Mouse (Mus musculus): ENCODE measurements at regions not wholly inside any gene's neighbourhood (a gene's known extent, or its start where the extent isn't known, plus 50 kb on each side); places are given as distances from the start of the nearest gene placed in this dataset.

GRCm38 (mm10) chr1:94582526-94582925 lies 530.2 kb upstream of the Pdcd1 start:
- no peak overlapping the region for H3K27ac ChIP-seq (ENCODE audit: low read depth)
- no peak for ATAC-seq (replicated peaks; ENCODE audit: low FRiP score, low TSS enrichment, low read depth)
- no peaks in the 10 kb centered on the region for H3K9me3 ChIP-seq (ENCODE audit: control insufficient read depth, low read length)
- no peak for DNase-seq (ENCODE audit: low spot score)
- H3K4me1 ChIP-seq (replicated peaks; ENCODE audit: control insufficient read depth, insufficient read depth, low read length), result 0 out of 2 replicates have a peak, but pooled peaks cover 3% of the 10 kb centered on the region
- H3K4me3 ChIP-seq (ENCODE audit: low read depth, low read length), result no peak overlapping the region
- H3K4me2 ChIP-seq (ENCODE audit: low read length), result no peak overlapping the region
- H3K27me3 ChIP-seq (replicated peaks; ENCODE audit: control insufficient read depth, insufficient read depth, low read length), result no peaks in the 10 kb centered on the region
- H3K9ac ChIP-seq (ENCODE audit: low read length), result no peak overlapping the region
- H3K36me3 ChIP-seq (ENCODE audit: control insufficient read depth, insufficient read depth, low read length), result no peaks in the 10 kb centered on the region

DNA sequence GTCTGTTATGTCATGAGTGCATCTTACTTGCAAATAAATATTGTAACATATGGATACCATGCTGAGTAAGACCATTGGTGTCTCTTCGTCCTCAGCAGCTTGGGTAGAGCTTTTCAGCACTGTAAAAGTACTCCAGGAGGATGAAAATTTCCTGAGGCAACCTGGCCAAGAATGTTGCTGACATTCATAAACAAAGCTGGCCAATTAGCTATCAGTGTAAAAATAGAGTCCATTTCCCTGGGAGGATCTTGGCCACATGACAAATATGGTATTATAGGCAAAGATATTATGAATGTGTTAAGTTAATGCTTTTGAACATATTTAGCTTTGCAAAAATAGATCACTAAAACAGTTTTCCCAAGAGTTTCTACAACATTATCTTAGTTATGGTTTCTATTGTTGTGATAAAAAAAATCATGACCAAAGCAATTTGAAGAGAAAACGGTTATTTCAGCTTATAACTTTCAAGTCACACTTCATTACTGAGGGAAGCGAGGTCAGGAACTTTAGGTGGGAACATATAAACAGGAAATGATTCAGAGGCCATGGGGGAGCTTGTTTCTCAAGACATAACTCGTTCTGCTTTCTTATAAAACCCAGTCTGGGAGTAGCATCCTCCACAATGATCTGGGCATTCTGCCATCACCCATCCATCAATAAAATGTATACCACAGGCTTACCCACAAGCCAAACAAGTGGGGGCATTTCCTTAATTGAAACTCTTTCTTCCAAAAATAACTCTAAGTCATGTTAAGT lies 529.5 kb upstream of the Pdcd1 start:
- Histone ChIP-seq H3K4me3 (ENCODE audit: low read depth, low read length) (no peak overlapping the region), H3K9ac (ENCODE audit: low read length) (no peak overlapping the region), H3K27me3 (replicated peaks; ENCODE audit: control insufficient read depth, insufficient read depth, low read length) (no peaks in the 10 kb centered on the region), H3K4me2 (ENCODE audit: low read length) (no peak overlapping the region), H3K36me3 (ENCODE audit: control insufficient read depth, insufficient read depth, low read length) (no peaks in the 10 kb centered on the region), H3K4me1 (replicated peaks; ENCODE audit: control insufficient read depth, insufficient read depth, low read length) (0 out of 2 replicates have a peak, but pooled peaks cover 3% of the 10 kb centered on the region), H3K9me3 (ENCODE audit: control insufficient read depth, low read length) (no peaks in the 10 kb centered on the region), H3K27ac (ENCODE audit: low read depth) (no peak overlapping the region)
- WGBS, result 46% methylated on average over 4 of the region's 4 CpGs
- ATAC-seq (replicated peaks; ENCODE audit: low FRiP score, low TSS enrichment, low read depth) (no peak), DNase-seq (ENCODE audit: low spot score) (no peak)

GRCm38 (mm10) chr1:94532773-94533541 lies 480.6 kb upstream of the Pdcd1 start:
- 75% methylated on average over 4 of the region's 4 CpGs for WGBS
- Histone ChIP-seq H3K4me1 (replicated peaks; ENCODE audit: control insufficient read depth, insufficient read depth, low read length) (no peaks in the 10 kb centered on the region), H3K4me2 (ENCODE audit: low read length) (no peak overlapping the region), H3K27ac (ENCODE audit: low read depth) (no peak overlapping the region), H3K36me3 (ENCODE audit: control insufficient read depth, insufficient read depth, low read length) (no peaks in the 10 kb centered on the region), H3K9me3 (ENCODE audit: control insufficient read depth, low read length) (no peaks in the 10 kb centered on the region), H3K4me3 (ENCODE audit: low read depth, low read length) (no peak overlapping the region), H3K9ac (ENCODE audit: low read length) (no peak overlapping the region), H3K27me3 (replicated peaks; ENCODE audit: control insufficient read depth, insufficient read depth, low read length) (no peaks in the 10 kb centered on the region)
- DNase-seq (ENCODE audit: low spot score) (no peak), ATAC-seq (replicated peaks; ENCODE audit: low FRiP score, low TSS enrichment, low read depth) (no peak)

DNA sequence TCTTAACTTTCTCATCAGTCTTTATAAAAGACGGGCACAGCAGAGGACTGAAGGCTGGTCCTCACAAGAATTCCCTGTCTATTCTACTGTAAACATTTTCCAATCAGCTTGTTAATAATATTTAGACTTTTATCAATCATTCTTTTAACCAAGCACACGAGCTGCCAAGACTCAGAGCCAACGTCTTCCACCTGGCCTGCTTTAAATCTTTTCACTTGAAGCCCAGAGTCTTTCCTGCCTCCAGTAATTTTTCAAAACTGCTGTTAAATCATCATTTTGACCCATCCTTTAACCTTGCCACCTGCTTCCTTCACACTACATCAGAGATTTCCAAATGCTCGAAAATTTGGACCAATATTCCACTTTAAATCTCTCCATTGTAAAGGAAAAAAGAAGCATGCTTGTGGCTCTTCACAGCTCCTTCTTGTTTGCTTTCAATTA lies 451.7 kb upstream of the Pdcd1 start:
- H3K4me1 ChIP-seq (replicated peaks; ENCODE audit: control insufficient read depth, insufficient read depth, low read length), result no peaks in the 10 kb centered on the region
- DNase-seq (ENCODE audit: low spot score), result no peak
- H3K9ac ChIP-seq (ENCODE audit: low read length), result no peak overlapping the region
- no peak overlapping the region for H3K27ac ChIP-seq (ENCODE audit: low read depth)
- no peaks in the 10 kb centered on the region for H3K9me3 ChIP-seq (ENCODE audit: control insufficient read depth, low read length)
- no peak for ATAC-seq (replicated peaks; ENCODE audit: low FRiP score, low TSS enrichment, low read depth)
- WGBS, result 22% methylated on average over 4 of the region's 4 CpGs
- no peak overlapping the region for H3K4me3 ChIP-seq (ENCODE audit: low read depth, low read length)
- H3K4me2 ChIP-seq (ENCODE audit: low read length), result no peak overlapping the region
- no peaks in the 10 kb centered on the region for H3K27me3 ChIP-seq (replicated peaks; ENCODE audit: control insufficient read depth, insufficient read depth, low read length)
- H3K36me3 ChIP-seq (ENCODE audit: control insufficient read depth, insufficient read depth, low read length), result no peaks in the 10 kb centered on the region

DNA sequence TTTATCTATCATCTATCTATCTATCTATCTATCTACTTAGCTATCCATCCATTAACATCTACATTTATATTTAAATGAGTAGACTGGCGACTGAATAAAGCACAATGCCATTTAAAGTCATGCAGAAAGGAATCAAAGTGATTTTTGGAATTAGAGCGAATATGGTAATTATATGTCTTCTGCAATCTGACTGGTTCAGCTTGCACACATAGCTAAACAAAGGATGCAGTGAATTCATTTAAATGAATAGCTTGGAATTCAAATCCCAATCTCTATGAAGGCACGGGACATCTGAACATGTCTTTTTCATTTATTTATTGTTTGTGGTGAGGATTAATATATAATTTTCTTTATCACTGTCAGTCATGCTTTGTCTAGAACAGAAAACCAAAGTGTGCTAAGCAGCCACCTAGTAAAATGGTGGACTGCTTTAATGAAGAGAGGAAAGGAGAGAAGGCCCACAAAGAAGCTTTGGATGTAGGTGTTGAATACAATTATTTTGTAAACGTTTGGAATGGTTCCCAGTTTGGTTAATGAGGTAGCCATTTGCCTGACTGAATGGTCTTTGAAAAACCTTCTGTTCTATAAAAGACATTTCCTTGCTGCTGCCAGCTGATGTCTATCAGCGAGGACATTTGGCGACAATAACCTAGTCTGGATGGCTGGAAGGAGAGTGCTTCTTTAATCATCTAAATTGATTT lies 451.2 kb upstream of the Pdcd1 start:
- H3K27ac ChIP-seq (ENCODE audit: low read depth), result no peak overlapping the region
- no peaks in the 10 kb centered on the region for H3K36me3 ChIP-seq (ENCODE audit: control insufficient read depth, insufficient read depth, low read length)
- no peak overlapping the region for H3K9ac ChIP-seq (ENCODE audit: low read length)
- 64% methylated on average over 6 of the region's 6 CpGs for WGBS
- H3K4me2 ChIP-seq (ENCODE audit: low read length), result no peak overlapping the region
- H3K9me3 ChIP-seq (ENCODE audit: control insufficient read depth, low read length), result no peaks in the 10 kb centered on the region
- ATAC-seq (replicated peaks; ENCODE audit: low FRiP score, low TSS enrichment, low read depth) (no peak), DNase-seq (ENCODE audit: low spot score) (no peak)
- no peak overlapping the region for H3K4me3 ChIP-seq (ENCODE audit: low read depth, low read length)
- H3K4me1 ChIP-seq (replicated peaks; ENCODE audit: control insufficient read depth, insufficient read depth, low read length), result no peaks in the 10 kb centered on the region
- no peaks in the 10 kb centered on the region for H3K27me3 ChIP-seq (replicated peaks; ENCODE audit: control insufficient read depth, insufficient read depth, low read length)

GRCm38 (mm10) chr1:94502066-94502861 lies 449.9 kb upstream of the Pdcd1 start:
- Histone ChIP-seq H3K27ac (ENCODE audit: low read depth) (no peak overlapping the region), H3K4me3 (ENCODE audit: low read depth, low read length) (no peak overlapping the region), H3K9ac (ENCODE audit: low read length) (no peak overlapping the region), H3K36me3 (ENCODE audit: control insufficient read depth, insufficient read depth, low read length) (no peaks in the 10 kb centered on the region), H3K4me2 (ENCODE audit: low read length) (no peak overlapping the region), H3K9me3 (ENCODE audit: control insufficient read depth, low read length) (no peaks in the 10 kb centered on the region), H3K4me1 (replicated peaks; ENCODE audit: control insufficient read depth, insufficient read depth, low read length) (no peaks in the 10 kb centered on the region), H3K27me3 (replicated peaks; ENCODE audit: control insufficient read depth, insufficient read depth, low read length) (no peaks in the 10 kb centered on the region)
- WGBS, result 39% methylated on average over 6 of the region's 6 CpGs
- DNase-seq (ENCODE audit: low spot score) (no peak), ATAC-seq (replicated peaks; ENCODE audit: low FRiP score, low TSS enrichment, low read depth) (no peak)

DNA sequence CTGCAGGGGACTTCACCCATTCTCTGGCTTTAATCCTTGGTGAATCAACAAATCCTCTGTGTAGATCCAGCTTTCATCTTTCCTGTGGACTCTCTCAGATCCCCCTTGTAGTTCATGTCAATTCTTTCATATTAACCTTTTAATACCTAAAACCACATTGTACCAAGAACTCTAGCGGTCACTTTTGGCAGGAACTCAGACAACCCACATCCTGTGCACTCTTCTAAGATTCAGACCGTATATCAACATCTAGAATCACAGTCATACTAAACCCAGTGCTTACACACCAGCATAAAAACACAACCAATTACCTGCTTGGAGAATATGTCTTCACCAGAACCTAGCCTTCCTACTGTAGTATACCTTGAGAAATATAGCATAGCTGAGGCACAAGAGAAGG lies 444.6 kb upstream of the Pdcd1 start:
- Histone ChIP-seq H3K4me2 (ENCODE audit: low read length) (no peak overlapping the region), H3K9ac (ENCODE audit: low read length) (no peak overlapping the region), H3K36me3 (ENCODE audit: control insufficient read depth, insufficient read depth, low read length) (no peaks in the 10 kb centered on the region), H3K4me3 (ENCODE audit: low read depth, low read length) (no peak overlapping the region), H3K27ac (ENCODE audit: low read depth) (no peak overlapping the region), H3K9me3 (ENCODE audit: control insufficient read depth, low read length) (no peaks in the 10 kb centered on the region), H3K4me1 (replicated peaks; ENCODE audit: control insufficient read depth, insufficient read depth, low read length) (no peaks in the 10 kb centered on the region), H3K27me3 (replicated peaks; ENCODE audit: control insufficient read depth, insufficient read depth, low read length) (no peaks in the 10 kb centered on the region)
- DNase-seq (ENCODE audit: low spot score) (no peak), ATAC-seq (replicated peaks; ENCODE audit: low FRiP score, low TSS enrichment, low read depth) (no peak)
- WGBS, result 81% methylated on average over 2 of the region's 2 CpGs

GRCm38 (mm10) chr1:94496341-94496740 lies 444.0 kb upstream of the Pdcd1 start:
- H3K27ac ChIP-seq (ENCODE audit: low read depth), result no peak overlapping the region
- H3K4me3 ChIP-seq (ENCODE audit: low read depth, low read length), result no peak overlapping the region
- no peak for DNase-seq (ENCODE audit: low spot score)
- no peaks in the 10 kb centered on the region for H3K36me3 ChIP-seq (ENCODE audit: control insufficient read depth, insufficient read depth, low read length)
- no peak overlapping the region for H3K4me2 ChIP-seq (ENCODE audit: low read length)
- no peaks in the 10 kb centered on the region for H3K27me3 ChIP-seq (replicated peaks; ENCODE audit: control insufficient read depth, insufficient read depth, low read length)
- no peak overlapping the region for H3K9ac ChIP-seq (ENCODE audit: low read length)
- 89% methylated on average over 3 of the region's 3 CpGs for WGBS
- ATAC-seq (replicated peaks; ENCODE audit: low FRiP score, low TSS enrichment, low read depth), result no peak
- no peaks in the 10 kb centered on the region for H3K4me1 ChIP-seq (replicated peaks; ENCODE audit: control insufficient read depth, insufficient read depth, low read length)
- H3K9me3 ChIP-seq (ENCODE audit: control insufficient read depth, low read length), result no peaks in the 10 kb centered on the region
